Mouse (Mus musculus): Measurements from ENCODE around the gene Smco4.

DNA sequence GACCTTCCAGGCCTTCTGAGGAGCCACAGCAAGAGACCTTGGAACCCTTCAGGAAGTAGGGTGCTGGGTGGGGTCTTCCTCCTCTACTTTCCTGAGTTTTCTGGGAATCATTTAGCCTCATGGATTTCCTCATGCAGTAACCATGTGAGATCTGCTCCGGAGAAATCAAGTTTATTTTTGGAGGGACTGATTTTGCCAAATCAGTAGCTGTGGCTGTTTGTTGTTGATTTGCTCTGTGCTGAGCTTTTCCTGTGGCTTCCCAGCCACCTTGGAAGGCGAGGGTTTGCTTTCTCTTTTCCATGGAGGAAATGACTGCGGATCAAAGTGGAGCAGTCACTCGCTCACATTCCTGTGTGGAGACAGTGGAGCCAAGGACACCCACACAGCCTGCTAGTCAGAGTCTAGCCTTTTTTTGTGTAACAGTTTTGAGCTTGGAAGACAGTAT, 14.2 kb downstream of the Smco4 start:
- no peak for TF ChIP-seq MAFK (IDR thresholded peaks at IDR 0.05; ENCODE audit: borderline replicate concordance, low read depth, low read length)
- TF ChIP-seq CTCF (IDR thresholded peaks at IDR 0.05 in 2 of 3, conservative IDR thresholded peaks at IDR 0.05 in 1 of 3; ENCODE audit: control insufficient read depth in 1 of 3, insufficient read depth in 1 of 3, low read depth in 2 of 3, low read length in 3 of 3, poor library complexity in 1 of 3, severe bottlenecking in 1 of 3): no peak
- TF ChIP-seq POLR2A (IDR thresholded peaks at IDR 0.05; ENCODE audit: control insufficient read depth in 1 of 2, insufficient read depth in 1 of 2, low read depth in 1 of 2, low read length in 2 of 2, poor library complexity in 1 of 2): no peak

Data from MEL (cell line).